Mouse (Mus musculus): ENCODE results near the gene 2310003L06Rik.

2310003L06Rik gene

DNA sequence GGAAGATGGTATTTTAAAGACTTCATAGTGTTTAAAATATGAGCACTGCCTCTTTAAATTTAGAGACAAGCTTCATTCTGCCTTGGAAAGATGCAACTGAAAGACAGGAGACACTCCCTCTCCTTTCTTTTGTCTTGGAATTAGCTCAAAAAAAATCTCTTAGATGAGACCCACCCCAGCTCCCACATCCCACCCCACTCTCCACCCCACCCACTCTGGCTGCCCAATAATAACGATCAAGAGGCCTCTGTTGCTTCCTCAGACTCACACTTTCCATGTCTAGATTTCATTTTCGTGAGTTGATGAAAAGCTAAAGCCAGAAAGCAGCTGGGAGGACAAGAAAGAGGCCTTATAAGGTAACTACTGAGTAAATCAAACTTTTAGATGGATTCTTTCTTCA, at the start of gene 2310003L06Rik, which contains the start of gene Gm28434:
Gene 2310003L06Rik (plus strand): TSS at position 259 of the 400 bp plus-strand sequence.
Gene Gm28434 (plus strand): TSS at position 317 of the 400 bp plus-strand sequence.
- no peak for DNase-seq (ENCODE audit: low spot score)

DNA sequence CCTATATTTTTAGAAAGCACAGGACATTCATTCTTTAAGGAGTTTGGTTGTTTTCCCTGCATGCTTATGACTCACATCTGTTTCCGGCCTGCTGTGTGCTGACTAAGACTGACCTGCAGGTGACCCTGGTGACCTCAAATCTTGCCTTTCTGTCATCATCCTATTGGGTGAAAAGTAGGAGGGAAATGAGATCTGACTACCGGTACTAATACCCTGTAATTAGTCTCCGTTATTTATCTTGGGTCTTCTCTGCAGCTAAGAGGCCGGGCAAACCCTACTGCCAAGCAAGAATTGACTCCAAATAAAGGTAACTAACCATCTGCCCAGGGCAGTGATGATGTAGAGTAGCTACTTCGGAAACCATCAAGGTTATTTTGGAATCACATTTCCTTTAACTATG, 43.9 kb upstream of the 2310003L06Rik start, which contains the start of gene Csn3:
Gene Csn3 (plus strand): TSS at position 208 of the 400 bp plus-strand sequence.
- DNase-seq (ENCODE audit: low spot score): no peak

DNA sequence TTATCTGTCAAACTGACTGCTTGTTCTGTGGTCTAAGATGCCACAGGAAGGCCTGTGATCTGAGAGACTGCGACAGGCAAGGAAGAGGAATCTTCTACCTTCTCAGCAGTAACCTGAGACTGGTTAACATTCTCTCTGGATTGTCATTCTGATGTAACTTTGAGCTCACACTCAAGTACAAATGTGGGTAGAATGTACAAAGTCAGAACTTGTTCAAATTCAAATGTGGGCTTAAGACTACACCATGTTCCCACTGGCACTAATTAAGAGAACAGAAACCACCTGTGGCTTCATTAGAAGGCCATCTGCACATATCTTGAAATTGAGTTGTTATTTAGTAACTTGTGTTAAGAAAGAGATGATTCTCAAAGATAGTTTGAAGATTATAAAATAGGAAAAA, 37.7 kb upstream of the 2310003L06Rik start:
- no peak for DNase-seq (ENCODE audit: low spot score)

DNA sequence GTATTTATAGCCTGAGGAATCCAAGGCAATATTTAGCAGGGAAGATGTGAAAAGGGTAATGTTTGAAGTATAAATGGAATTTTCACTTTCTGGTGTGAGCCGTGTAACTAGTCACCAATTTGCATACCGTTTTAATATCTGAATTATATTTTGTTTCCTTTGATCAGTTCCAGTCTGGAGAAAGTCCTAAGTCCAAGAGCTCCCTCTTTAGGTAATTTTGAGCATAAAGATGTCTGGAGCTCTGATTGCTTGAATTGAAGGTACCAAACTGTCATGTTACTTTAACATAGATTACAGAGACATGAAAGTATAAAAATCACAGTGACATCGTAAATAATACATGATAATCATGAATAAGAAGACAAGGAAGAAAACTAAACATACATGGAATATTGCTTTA, 28.5 kb upstream of the 2310003L06Rik start:
- no peak for DNase-seq (ENCODE audit: low spot score)

DNA sequence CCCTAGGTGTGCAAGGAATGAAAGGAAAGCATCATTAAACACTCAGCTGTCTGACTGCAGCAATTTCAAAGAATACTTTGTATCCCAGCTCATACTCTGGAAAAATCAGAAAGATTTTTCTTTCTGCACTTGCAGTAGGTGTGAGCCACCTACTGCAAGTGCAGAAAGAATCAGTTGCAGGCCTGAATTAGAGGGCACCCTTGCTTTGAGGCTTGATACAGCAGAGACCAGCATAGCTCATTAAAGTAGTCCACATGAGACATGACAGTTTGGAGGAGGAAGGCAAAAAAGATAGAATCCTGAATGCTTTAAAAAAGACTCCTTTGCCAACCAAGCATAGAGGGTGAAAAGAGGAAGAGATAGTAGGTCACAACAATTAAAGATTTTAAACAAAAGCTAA, 26.7 kb upstream of the 2310003L06Rik start:
- DNase-seq (ENCODE audit: low spot score): no peak

DNA sequence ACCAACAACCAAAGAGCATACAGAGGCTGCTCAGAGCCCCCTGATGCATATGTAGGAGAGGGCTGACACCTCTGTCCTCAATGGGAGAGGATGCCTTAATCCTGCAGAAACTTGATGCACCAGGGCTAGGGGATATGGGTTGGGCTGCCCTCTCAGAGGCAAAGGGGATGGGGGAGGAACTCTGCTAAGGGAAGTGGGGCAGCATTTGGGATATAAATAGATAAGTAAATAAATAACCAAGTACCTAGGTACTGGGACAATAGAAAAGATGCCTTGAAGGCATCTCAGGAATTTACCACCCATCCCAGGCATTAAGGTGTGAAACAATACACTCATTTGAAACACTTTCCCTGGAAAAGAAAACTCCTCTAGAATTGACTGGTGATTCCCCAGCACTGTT, 17.4 kb upstream of the 2310003L06Rik start:
- DNase-seq (ENCODE audit: low spot score): no peak

DNA sequence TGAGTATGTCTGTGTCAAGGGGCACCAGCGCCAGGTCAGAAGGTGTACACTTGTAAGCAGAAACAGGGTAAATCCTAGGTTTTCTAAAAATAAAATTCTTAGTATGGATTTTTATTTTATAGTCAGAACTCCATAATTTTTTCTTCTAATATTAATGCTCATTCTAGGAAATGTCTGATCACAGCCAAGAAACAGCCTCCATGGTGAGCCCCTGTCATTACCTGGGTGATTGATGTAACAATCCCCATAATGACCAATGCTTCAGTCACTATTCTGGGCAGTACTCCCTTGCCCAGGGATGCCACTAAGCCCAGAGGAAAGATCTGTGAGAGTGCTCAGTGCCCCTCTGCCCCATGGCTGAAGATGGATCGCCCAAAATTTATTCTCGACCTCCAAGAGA, 9.9 kb downstream of the 2310003L06Rik start, which contains the start of gene Cabs1:
Gene Cabs1 (plus strand): TSS at position 301 of the 400 bp plus-strand sequence.
- DNase-seq (ENCODE audit: low spot score): no peak

DNA sequence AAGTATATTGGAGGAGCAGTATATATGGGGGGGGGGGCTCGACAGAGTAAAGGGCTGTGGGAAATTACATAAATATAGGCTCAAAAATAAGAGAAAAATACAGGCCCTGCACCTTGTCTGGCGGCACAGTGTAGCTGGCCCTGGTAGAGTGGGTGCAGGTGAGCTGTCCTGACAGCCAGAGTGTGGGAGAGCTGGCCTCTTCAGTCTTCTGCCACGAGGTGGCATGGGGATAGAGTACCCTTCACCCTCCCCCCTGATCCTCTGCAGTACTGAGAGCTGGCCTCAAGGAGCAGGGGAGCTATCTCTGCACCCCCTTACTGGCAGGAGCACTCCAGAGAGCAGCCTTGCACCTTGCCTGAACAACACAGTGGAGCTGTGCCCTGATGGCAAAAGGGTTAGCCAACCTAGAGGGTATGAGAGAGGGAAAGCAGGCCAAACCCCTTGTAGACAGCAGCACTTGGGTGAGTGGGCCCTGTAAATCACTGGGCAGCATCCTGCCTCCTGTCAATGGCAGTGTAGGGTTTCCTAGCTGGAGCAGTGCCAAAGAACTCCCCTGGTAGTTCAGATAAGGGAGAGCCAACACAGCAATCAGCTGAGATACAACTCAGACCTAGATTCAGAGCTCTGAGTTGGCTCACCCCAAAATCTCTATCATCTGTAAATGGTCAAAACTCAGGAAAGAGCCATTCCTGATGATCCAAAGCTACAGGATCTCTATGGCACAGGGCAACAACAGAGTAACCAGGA, 13.4 kb downstream of the 2310003L06Rik start:
- no peak for DNase-seq (ENCODE audit: low spot score)

DNA sequence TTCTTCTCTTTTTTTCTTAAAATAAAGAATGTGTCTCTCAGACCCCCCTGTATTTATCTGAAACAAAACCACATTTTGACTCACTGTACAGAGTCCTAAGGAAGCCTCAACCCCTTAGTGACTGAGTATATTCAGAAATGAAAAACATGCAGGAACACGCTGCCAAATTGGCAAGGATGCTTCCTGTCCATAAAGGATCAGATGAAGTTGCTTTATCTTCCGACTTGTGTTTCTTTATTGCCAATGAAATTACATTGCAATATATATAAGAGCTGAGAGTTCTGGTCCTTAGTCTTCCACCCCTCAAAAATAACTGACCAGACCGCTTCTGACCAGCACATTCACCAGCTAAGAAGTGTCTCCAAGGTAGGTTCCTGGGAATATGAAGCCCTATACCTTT, 33.0 kb downstream of the 2310003L06Rik start, which contains the start of gene Smr3a:
Gene Smr3a (plus strand): TSS at position 301 of the 400 bp plus-strand sequence.
- DNase-seq (ENCODE audit: low spot score): no peak

DNA sequence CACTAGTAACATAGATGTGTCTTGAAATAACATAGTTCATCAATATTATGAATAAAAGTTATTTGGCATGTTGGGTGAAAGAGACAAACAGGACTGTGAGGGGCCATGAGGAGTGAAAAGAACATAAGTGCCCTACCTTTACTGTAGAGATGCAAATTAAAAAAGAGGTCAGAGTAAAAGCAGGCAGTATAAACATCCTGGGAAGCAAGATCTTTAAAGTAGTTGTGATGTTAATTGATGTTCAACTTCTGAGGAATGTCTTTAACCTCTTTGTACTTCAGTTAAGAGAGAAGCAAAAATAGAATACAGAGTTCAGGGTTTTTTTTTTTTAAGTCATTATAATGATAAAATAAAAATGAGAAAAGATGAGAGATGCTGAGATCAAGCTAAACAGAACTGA, 36.0 kb downstream of the 2310003L06Rik start:
- DNase-seq (ENCODE audit: low spot score): no peak
